In the genomic region with DNA sequence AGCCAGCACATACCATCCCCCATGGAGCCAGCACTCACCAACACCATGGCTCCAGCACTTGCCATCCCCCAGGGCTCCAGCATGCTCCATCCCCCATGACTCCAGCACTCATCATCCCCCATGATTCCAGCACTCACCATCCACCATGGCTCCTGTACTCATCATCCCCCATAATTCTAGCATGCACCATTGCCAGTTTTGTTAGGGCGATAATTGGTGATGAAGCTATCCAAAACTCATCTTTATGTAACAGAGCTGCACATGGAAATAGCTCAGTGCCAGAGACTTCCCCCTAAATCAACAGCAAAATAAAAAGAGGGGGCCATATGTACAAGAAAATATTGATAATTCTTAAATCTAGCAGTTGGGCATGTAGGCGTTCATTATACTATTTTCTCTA, we compare ENCODE assay signal across 21 mouse cellular contexts.
"Had no signal": no experiment of that assay in that cellular context is flagged by ENCODE, and none has a peak within 500 bp of the region (broad histone marks: within the 10 kb centered on the region; RNA-seq: fewer than 3 reads in every experiment).

No protein-coding gene starts in this region.

- H3K27ac ChIP-seq: gastrocnemius, adult 2 months; heart, adult 2 months; heart, embryonic 13.5 days; heart, embryonic 15.5 days; hindbrain, embryonic 10.5 days; hindbrain, embryonic 12.5 days; hindbrain, embryonic 14.5 days; intestine, embryonic 15.5 days; limb, embryonic 13.5 days; limb, embryonic 15.5 days; liver, embryonic 12.5 days; liver, embryonic 14.5 days had no signal

- DNase-seq: gastrocnemius, adult 2 months; gastrocnemius, postnatal 10 days; gastrocnemius, postnatal 25 days; heart, adult 2 months; heart, postnatal 4 days; kidney, adult 18-20 months; kidney, adult 8-10 months; kidney, postnatal 10 days; kidney, postnatal 25 days; kidney, postnatal 4 days; left cerebral cortex, postnatal 4 days had no signal

- H3K4me3 ChIP-seq: gastrocnemius, adult 2 months; heart, adult 2 months; heart, embryonic 13.5 days; heart, embryonic 15.5 days; hindbrain, embryonic 10.5 days; hindbrain, embryonic 12.5 days; intestine, embryonic 15.5 days; limb, embryonic 13.5 days; limb, embryonic 15.5 days; liver, embryonic 12.5 days had no signal
